Mouse (Mus musculus) liver, adult (tissue): Measurements from ENCODE around the gene Galnt14.

Experiments
- GATA4 ChIP-seq: IDR thresholded peaks from 2 replicates; pipeline ENCODE4 v1.6.1; 2014; ENCODE audit warnings: mild to moderate bottlenecking, low read length; ENCODE audit not compliant: insufficient replicate concordance

Galnt14 gene

DNA sequence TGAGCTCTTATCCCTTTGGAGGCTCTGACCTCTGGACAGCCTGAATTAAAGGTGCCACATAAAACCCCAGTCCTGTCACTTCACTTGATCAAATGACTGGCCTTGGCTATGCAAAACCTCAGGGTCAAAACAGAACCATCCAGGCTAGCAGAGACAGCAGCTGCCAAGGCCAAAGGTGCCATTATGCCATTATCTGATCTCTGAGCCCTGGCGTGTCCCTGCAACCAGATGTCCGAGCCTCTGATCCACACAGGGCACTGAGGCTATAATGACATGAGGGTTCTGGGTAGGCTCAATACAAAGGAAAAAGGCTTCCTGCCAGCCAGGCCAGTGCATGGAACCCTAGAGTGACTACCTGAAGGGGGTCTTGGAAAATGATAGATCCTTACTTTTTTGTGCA lies 75.4 kb downstream of the Galnt14 start:
- TF ChIP-seq GATA4: no peak

DNA sequence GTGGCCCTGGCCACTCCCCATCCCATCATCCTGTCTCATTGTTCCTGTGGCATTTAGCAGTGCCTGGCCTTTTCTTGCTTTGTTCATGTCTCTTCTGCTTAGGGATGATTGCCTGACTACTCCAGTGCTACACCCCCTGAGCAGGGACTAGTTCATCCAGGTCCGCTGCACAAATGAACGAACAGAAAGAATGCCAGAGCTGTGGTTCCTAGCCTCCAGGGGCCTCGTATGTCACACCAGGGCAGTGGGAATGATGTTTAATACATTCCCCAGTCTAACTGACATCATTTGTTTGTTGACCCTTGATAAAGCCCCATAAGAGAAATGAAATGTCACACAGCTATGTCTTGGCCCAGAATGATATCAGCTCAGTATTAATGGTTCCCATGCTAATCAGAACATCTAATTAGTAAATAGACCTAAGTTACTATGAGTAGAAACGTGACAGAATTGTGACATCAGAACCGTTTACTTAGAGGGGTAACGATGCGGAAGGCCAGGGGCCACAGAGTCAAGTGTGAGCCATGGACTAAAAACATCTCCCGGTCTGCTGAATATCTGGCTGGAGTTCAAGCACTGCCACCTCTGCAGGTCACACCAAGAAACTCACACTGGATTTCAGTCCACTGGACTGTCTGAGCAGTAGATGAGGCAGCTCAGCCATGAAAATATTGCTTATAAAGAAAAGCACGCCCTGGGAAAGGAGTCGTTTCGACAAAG lies 76.1 kb downstream of the Galnt14 start:
- TF ChIP-seq GATA4: no peak

DNA sequence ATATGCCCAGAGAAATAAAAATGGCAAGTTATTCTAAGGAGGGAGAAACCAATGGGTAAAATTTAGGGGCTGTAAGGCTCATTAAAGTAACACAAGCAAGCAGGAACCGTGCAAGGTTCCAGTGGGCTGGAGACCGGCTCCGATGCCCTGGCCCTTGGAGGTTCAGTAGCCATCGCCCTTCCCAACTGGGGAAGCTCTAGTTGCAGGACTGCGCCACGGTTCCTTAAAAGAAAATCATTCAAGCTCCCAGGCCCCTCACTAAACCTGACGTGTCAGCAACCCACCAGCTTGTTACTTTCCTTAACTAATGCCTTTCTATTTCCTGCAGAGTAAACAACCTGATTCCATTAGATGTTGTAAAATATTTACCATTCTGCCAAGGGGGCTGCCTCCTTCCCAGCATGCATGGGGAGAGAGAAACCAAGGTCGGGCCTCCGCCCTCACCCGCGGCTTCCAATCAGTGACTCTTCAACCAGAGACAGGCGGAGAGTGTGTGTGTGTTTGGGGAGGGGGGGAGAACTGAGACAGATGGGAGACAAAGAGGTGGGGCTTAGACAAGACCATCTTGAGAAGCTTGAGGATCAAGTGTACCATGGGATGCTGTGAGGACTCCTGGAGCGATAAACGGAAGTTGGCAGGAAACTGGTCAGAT lies 81.9 kb downstream of the Galnt14 start:
- no peak for TF ChIP-seq GATA4

DNA sequence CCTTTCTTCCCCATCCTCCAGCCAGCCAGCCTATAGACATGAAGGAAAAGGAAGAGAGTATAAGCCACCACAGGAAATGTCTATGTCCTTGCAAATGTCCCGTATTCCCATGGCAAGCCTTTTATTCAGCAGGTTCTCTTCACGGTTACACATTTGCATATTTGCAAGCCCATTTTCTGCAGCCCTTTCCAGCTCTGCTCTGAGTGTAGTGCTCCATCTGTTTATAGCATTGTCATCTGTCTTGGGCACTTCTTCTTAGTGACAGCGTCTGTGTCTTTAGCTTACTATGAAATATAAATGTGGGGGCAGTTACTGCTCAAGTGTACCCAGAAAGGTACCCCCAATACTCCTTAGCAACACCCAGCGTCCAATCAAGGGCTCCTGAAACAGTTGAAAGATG lies 83.3 kb downstream of the Galnt14 start:
- TF ChIP-seq GATA4: no peak

GRCm38 (mm10) chr17:73620049-73620448 lies 90.2 kb downstream of the Galnt14 start:
- TF ChIP-seq GATA4: no peak

DNA sequence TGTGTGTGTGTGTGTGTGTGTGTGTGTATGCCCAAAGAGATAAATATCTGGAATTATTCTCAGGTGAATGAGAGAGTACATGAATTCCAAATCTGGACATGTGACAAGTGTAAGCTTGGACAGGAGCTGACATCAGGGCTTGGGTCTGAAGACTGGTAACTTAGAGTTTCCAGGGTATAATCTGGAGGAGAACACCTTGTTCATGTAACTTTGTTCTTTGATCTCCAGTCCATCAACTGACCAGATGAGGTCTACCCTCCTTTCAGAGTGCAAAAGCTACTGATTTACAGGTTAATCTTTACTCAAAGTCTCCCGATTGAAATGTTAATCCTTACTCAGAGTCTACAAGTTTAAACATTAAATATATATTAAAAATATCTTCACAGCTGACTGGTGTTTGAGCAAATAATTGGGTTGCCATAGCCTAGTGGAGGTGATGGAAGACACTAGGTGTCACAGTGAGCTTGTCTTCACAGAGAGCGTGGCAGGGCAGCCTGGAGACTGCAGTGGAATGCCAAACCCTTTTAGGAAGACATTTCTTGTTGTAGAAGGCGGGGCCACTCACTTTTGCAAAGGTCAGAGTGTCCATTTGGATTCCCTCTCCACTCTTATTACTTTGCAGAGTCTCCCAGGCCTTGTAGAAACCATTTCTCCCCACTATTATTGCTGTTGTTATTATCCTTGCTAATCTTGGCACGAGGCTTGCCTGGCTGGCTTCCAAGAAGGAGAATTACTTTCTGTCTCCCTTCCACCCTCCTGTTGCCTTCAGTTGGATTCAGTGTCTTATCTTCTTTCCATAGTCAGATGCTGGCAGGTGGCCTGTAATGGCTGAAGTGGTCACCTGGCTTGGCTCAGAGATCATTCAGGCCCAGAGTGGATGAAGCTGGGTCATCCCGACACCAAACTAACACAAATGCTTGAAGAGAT lies 107.4 kb downstream of the Galnt14 start:
- no peak for TF ChIP-seq GATA4

GRCm38 (mm10) chr17:73599923-73600322 lies 110.3 kb downstream of the Galnt14 start:
- TF ChIP-seq GATA4: no peak

GRCm38 (mm10) chr17:73592081-73592480 lies 118.2 kb downstream of the Galnt14 start:
- no peak for TF ChIP-seq GATA4

GRCm38 (mm10) chr17:73587573-73587972 lies 122.7 kb downstream of the Galnt14 start:
- no peak for TF ChIP-seq GATA4

- no peak for TF ChIP-seq GATA4
These were observed 136.1 kb downstream of the Galnt14 start for GRCm38 (mm10) chr17:73574186-73574585.

DNA sequence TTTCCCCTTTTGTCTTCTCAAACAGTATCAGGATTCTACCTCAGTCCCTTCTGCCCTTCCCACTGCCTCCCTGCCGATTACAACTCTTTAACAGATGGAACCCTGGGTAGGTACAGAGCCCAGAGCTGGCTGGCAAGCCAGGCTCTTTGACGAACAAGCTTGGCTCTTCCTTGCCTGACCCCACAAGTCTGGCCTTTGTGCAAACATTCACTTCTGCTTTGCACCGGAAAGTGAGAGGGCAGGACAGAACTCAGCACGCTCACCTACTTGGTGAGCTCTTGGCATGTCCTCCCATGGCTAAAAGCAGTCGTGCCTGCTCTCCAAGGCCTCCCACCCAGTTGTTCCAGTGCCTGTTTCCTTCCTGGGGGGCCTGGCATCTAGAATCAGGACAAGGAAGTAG lies 137.4 kb downstream of the Galnt14 start:
- no peak for TF ChIP-seq GATA4

GRCm38 (mm10) chr17:73572440-73572839 lies 137.8 kb downstream of the Galnt14 start:
- TF ChIP-seq GATA4: no peak

DNA sequence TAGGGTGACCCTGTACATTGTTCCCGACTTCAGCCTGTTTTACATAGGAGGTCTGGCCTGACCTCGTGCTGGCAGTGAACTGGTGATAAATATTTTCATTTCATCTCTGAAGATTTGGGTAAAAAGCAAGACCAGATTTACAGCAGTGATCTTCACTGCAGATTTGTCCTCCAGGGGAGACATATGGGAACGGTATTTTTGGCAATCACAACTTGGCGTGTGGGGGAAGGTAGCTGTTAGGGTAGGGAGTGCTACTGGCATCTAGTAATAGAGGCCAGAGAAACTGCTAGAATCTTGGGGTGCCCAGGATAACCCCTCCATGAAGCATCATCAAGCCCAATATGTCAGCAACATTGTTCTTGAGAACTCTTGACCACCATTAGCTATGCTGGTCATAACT lies 138.3 kb downstream of the Galnt14 start:
- no peak for TF ChIP-seq GATA4

- TF ChIP-seq GATA4: no peak
These were observed 142.0 kb downstream of the Galnt14 start for GRCm38 (mm10) chr17:73568204-73568603.

- TF ChIP-seq GATA4: no peak
These were observed 149.1 kb downstream of the Galnt14 start for GRCm38 (mm10) chr17:73561149-73561548.
